Mouse (Mus musculus) G1E (cell line): ENCODE data around the gene Shld2.

Source experiments
- CTCF ChIP-seq: IDR thresholded peaks from 2 replicates; pipeline ENCODE4 v1.5.1; 2012; ENCODE audit warnings: low read depth, low read length, inconsistent platforms, mixed read lengths
- GATA1 ChIP-seq: IDR thresholded peaks from 2 replicates; pipeline ENCODE4 v1.6.1; 2012; ENCODE audit warnings: borderline replicate concordance, low read length, inconsistent platforms, mixed read lengths
- GATA2 ChIP-seq: IDR thresholded peaks from 2 replicates; pipeline ENCODE4 v1.6.1; 2012; ENCODE audit warnings: low read depth, low read length, inconsistent platforms, borderline replicate concordance
- TAL1 ChIP-seq: conservative IDR thresholded peaks from 2 replicates; pipeline ENCODE4 v1.6.1; 2012; ENCODE audit warnings: low read depth, low read length, inconsistent platforms, mixed read lengths

GRCm38 (mm10) chr14:34298871-34299700 is 11.2 kb downstream of the Shld2 start:
- TF ChIP-seq TAL1 (no peak), CTCF (no peak), GATA1 (no peak), GATA2 (no peak)
